Mouse (Mus musculus) thymus, adult 2 months (tissue): ENCODE measurements around the gene Yipf1.

Experiments
- CTCF ChIP-seq: fragments of 200-500 bp; IDR thresholded peaks from 2 replicates; pipeline ENCODE4 v1.5.1; 2012; ENCODE audit warnings: mild to moderate bottlenecking, control low read depth, low read length, moderate library complexity, borderline replicate concordance; ENCODE audit not compliant: control insufficient read depth, poor library complexity, insufficient read depth; ENCODE audit errors: extremely low read depth
- POLR2A ChIP-seq: fragments of 200-500 bp; IDR thresholded peaks from 2 replicates; pipeline ENCODE4 v1.6.1; 2012; ENCODE audit warnings: mild to moderate bottlenecking, low read length, control low read depth, moderate library complexity; ENCODE audit not compliant: control insufficient read depth, poor library complexity, insufficient read depth; ENCODE audit errors: extremely low read depth

GRCm38 (mm10) chr4:107372304-107372703 lies 58.1 kb downstream of the Yipf1 start:
- no peak for TF ChIP-seq CTCF
- no peak for TF ChIP-seq POLR2A
